Mouse (Mus musculus) spleen, adult 2 months (tissue): ENCODE results near the gene Gata3. TPM values are rescaled to one million over a fixed set of nuclear protein-coding genes. Genes with fewer than 3 reads are reported as not detected.

Experiments
- DNase-seq, 2 experiments: peaks; one replicate each; pipeline versions ENCODE4 v3.0.0 to v3.0.0-alpha.2; 2012 to 2021; ENCODE audit warnings: low spot score in 2 of 2, low read depth in 1 of 2
- H3K27ac ChIP-seq: fragments of 200-500 bp; 2 replicates; pipeline ENCODE4 v1.5.1; 2012; ENCODE audit warnings: low read length, inconsistent platforms; ENCODE audit not compliant: insufficient read depth
- H3K27me3 ChIP-seq: fragments of 200-500 bp; 2 replicates; pipeline ENCODE4 v1.6.1; 2012; ENCODE audit warnings: mild to moderate bottlenecking, moderate library complexity, low read length, inconsistent platforms; ENCODE audit not compliant: control insufficient read depth, insufficient read depth
- H3K36me3 ChIP-seq: fragments of 200-500 bp; 2 replicates; pipeline ENCODE4 v1.6.1; 2012; ENCODE audit warnings: mild to moderate bottlenecking, low read length, inconsistent platforms; ENCODE audit not compliant: control insufficient read depth, insufficient read depth
- H3K4me1 ChIP-seq: fragments of 200-500 bp; 2 replicates; pipeline ENCODE4 v1.6.1; 2011; ENCODE audit warnings: inconsistent platforms; ENCODE audit not compliant: control insufficient read depth, insufficient read depth, insufficient read length
- H3K4me3 ChIP-seq: fragments of 200-500 bp; 2 replicates; pipeline ENCODE4 v1.5.1; 2011; ENCODE audit warnings: mild to moderate bottlenecking, inconsistent platforms; ENCODE audit not compliant: insufficient read depth, insufficient read length; ENCODE audit errors: extremely low read depth
- CTCF ChIP-seq: fragments of 200-500 bp; IDR thresholded peaks from 2 replicates; pipeline ENCODE4 v1.5.1; 2011; ENCODE audit warnings: mild to moderate bottlenecking, inconsistent platforms; ENCODE audit not compliant: insufficient read depth, insufficient read length, insufficient replicate concordance; ENCODE audit errors: extremely low read depth
- POLR2A ChIP-seq: fragments of 200-500 bp; IDR thresholded peaks from 2 replicates; pipeline ENCODE4 v1.6.1; 2011; ENCODE audit warnings: low read depth, low read length, inconsistent platforms
- WGBS: fragments of 180-500 bp; shearing (Covaris S2); methylation state at CpG from one replicate; pipeline ENCODE4 v1.1.7; 2018; 5-methylcytosine and 5-hydroxymethylcytosine counted together
- polyA plus RNA-seq: library from polyadenylated mRNA; depleted of rRNA; stranded (reverse); fragments of >200 nt; gene quantifications from 2 replicates; pipeline ENCODE4 v1.2.3, GENCODE M21; 2012

Gene Gata3
- polyA plus RNA-seq, 1 experiment, result 5.9 TPM

DNA sequence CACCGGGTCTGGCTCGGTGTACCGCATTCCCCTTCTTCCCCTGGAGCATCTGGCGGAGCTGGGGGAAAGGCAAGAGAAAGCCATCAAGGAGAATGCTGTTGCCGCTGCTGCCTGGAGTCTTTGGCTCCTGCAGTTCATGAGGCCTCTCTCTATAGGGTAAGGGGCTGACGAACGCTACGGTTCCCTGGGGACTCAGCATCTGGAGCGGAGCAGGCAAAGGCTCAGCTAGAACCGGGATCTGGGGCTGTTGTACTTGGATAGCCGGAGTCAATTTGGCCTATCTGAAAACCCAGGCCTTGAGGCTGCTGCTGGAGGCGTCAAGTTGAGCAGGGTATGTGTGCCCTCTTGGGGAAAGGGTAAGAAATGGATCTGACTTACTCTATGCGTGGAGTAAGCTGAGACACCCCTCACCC, 8.2 kb downstream of the Gata3 start:
- no peak overlapping the region for H3K27ac ChIP-seq
- 16% methylated on average over 13 of the region's 13 CpGs for WGBS
- H3K4me1 ChIP-seq, result peaks cover 14% of the 10 kb centered on the region
- no peaks in the 10 kb centered on the region for H3K36me3 ChIP-seq
- DNase-seq, result no peak
- TF ChIP-seq POLR2A (no peak), CTCF (no peak)
- H3K27me3 ChIP-seq, result peaks cover 48% of the 10 kb centered on the region
- no peak overlapping the region for H3K4me3 ChIP-seq

- DNase-seq, result no peak
- 13% methylated on average over 35 of the region's 35 CpGs for WGBS
- H3K4me1 ChIP-seq, result peaks cover 14% of the 10 kb centered on the region
- H3K27me3 ChIP-seq, result peaks cover 48% of the 10 kb centered on the region
- H3K4me3 ChIP-seq, result no peak within 1 kb of the TSS
- H3K27ac ChIP-seq, result no peak within 1 kb of the TSS
- TF ChIP-seq CTCF (no peak), POLR2A (no peak)
- no peaks in the 10 kb centered on the region for H3K36me3 ChIP-seq
Observed at GRCm38 (mm10) chr2:9881051-9881591, 8.7 kb downstream of the Gata3 start, which contains the start of gene 4930412O13Rik. TSS of gene 4930412O13Rik (plus strand) at chr2:9881252.

- Histone ChIP-seq H3K4me3 (no peak overlapping the region), H3K36me3 (no peaks in the 10 kb centered on the region), H3K27ac (no peak overlapping the region), H3K4me1 (peaks cover 14% of the 10 kb centered on the region), H3K27me3 (peaks cover 46% of the 10 kb centered on the region)
- TF ChIP-seq POLR2A, result no peak
- no peak for TF ChIP-seq CTCF
- 17% methylated on average over 11 of the region's 11 CpGs for WGBS
- DNase-seq, result no peak
Observed at GRCm38 (mm10) chr2:9880271-9880670, 9.6 kb downstream of the Gata3 start.

- peak overlapping the region; percentile 55 for H3K4me3 ChIP-seq
- H3K36me3 ChIP-seq, result no peaks in the 10 kb centered on the region
- peaks cover 14% of the 10 kb centered on the region for H3K4me1 ChIP-seq
- peaks cover 45% of the 10 kb centered on the region for H3K27me3 ChIP-seq
- TF ChIP-seq POLR2A (no peak), CTCF (peak; percentile 57; the same call in 1 of the 2 replicates)
- peak; percentile 69 to 86 for DNase-seq
- no peak overlapping the region for H3K27ac ChIP-seq
- WGBS, result 1% methylated on average over 21 of the region's 21 CpGs
Observed at GRCm38 (mm10) chr2:9879493-9879892, 10.3 kb downstream of the Gata3 start.

GRCm38 (mm10) chr2:9879092-9879491, 10.7 kb downstream of the Gata3 start:
- H3K36me3 ChIP-seq, result 0 out of 2 replicates have a peak, but pooled peaks cover 1% of the 10 kb centered on the region
- TF ChIP-seq CTCF (no peak), POLR2A (no peak)
- H3K4me1 ChIP-seq, result peaks cover 14% of the 10 kb centered on the region
- DNase-seq, result no peak
- no peak overlapping the region for H3K27ac ChIP-seq
- H3K27me3 ChIP-seq, result peaks cover 41% of the 10 kb centered on the region
- H3K4me3 ChIP-seq, result peak overlapping the region; percentile 55
- under 1% methylated on average over 22 of the region's 22 CpGs for WGBS

DNA sequence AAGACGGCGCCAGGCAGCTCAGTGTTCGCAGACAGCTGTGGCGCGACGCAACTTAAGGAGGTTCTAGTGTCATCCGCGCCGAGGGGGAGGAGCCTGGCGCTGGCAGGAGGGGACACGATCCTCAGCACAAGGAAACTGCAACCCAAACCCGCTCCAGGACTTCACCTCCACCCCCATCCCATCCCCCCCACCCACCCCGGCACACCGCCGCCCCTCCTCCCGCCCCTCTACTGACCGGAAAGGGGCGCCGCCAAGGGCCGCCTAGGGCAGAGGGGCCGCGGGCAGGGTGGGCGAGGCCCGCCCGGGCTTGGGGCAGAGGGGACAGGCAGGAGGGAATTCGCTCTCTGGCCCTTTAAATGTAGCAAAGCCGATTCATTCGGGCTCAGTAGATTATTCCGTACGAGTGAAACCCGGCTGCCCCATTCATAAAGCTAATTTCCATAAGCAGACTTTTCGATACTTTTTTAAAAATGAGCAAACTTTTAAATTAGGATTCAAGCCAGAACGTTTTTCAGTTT, 11.2 kb downstream of the Gata3 start:
- WGBS, result under 1% methylated on average over 33 of the region's 33 CpGs
- TF ChIP-seq CTCF, result no peak
- TF ChIP-seq POLR2A, result no peak
- H3K27ac ChIP-seq, result no peak overlapping the region
- H3K4me1 ChIP-seq, result peaks cover 11% of the 10 kb centered on the region
- 0 out of 2 replicates have a peak, but pooled peaks cover 1% of the 10 kb centered on the region for H3K36me3 ChIP-seq
- H3K27me3 ChIP-seq, result peaks cover 36% of the 10 kb centered on the region
- DNase-seq, result peak in 1 of 2 experiments; percentile 41
- H3K4me3 ChIP-seq, result peak overlapping the region; percentile 55; the same call in 1 of the 2 replicates
